Mouse (Mus musculus) midbrain, embryonic 10.5 days (tissue): ENCODE data around the gene 4931423N10Rik. TPM values are rescaled to one million over a fixed set of nuclear protein-coding genes. Genes with fewer than 3 reads are reported as not detected.

Experiments
- polyA plus RNA-seq: library from polyadenylated mRNA; unstranded; fragments of >200 nt; fragmentation: Nextera tagmentation; extraction: Ambion mirVana; gene quantifications from 2 replicates; pipeline ENCODE4 v1.2.1, GENCODE M21; 2016

4931423N10Rik gene
- polyA plus RNA-seq, 1 experiment from 2014 or later: not detected

Other genes starting within 250 kb of the 4931423N10Rik start
- 32.2 and 36.0 TPM in 2 replicates for gene Abi1, start 167.2 kb upstream of the 4931423N10Rik start, polyA plus RNA-seq
- 29.6 and 41.3 TPM in 2 replicates for gene Acbd5, start 139.3 kb upstream of the 4931423N10Rik start, polyA plus RNA-seq
- 16.8 and 18.1 TPM in 2 replicates for gene Mastl, start 51.5 kb upstream of the 4931423N10Rik start, polyA plus RNA-seq
- gene Yme1l1, start 51.1 kb upstream of the 4931423N10Rik start, polyA plus RNA-seq: 73.5 and 79.3 TPM in 2 replicates
- gene Nxph2, start 113.8 kb downstream of the 4931423N10Rik start, polyA plus RNA-seq: 0.12 TPM in 1 of 2 replicates, not detected in the other